Mouse (Mus musculus) liver, postnatal 0 days (tissue): ENCODE measurements around the gene Napepld.

Experiments used
- CTCF ChIP-seq: sonication (generic); IDR thresholded peaks from 2 replicates; pipeline ENCODE4 v1.5.1; 2016; ENCODE audit warnings: antibody characterized with exemption, low read depth
- EP300 ChIP-seq: IDR thresholded peaks from 2 replicates; pipeline ENCODE4 v1.6.1; 2016; ENCODE audit warnings: antibody characterized with exemption, low read depth, mild to moderate bottlenecking

- TF ChIP-seq EP300 (no peak), CTCF (no peak)
Measured at GRCm38 (mm10) chr5:21643606-21644005, 57.6 kb downstream of the Napepld start.
